Mouse (Mus musculus) heart, postnatal 25 days (tissue): ENCODE data around the gene Kank1. TPM values are rescaled to one million over a fixed set of nuclear protein-coding genes. Genes with fewer than 3 reads are reported as not detected.

Experiments
- DNase-seq: peaks from one replicate; pipeline ENCODE4 v3.0.0; 2022; ENCODE audit warnings: low spot score
- intact Hi-C: fragments of 180-260 bp; cut with DNase I; formaldehyde crosslinking; loops from one replicate; pipeline ENCODE4 v1.15.1; 2025
- total RNA-seq, 2 experiments: library from RNA; stranded (reverse); gene quantifications; 2 replicates each; pipeline ENCODE4 v1.2.3; 2021

Gene Kank1
- total RNA-seq, 2 experiments from 2014 or later, result 42.4 to 43.5 TPM

GRCm38 (mm10) chr19:25306277-25306676 lies 69.5 kb downstream of the Kank1 start:
- intact Hi-C loops, result no loop called here
- no peak for DNase-seq

GRCm38 (mm10) chr19:25308156-25308555 lies 71.4 kb downstream of the Kank1 start:
- DNase-seq, result no peak
- intact Hi-C loops, result no loop called here

- intact Hi-C loops, result no loop called here
- no peak for DNase-seq
Observed at GRCm38 (mm10) chr19:25308763-25309162, 72.0 kb downstream of the Kank1 start.

- no peak for DNase-seq
- intact Hi-C loops, result no loop called here
Observed at GRCm38 (mm10) chr19:25310989-25311388, 74.2 kb downstream of the Kank1 start.

GRCm38 (mm10) chr19:25311626-25312025 lies 74.9 kb downstream of the Kank1 start:
- intact Hi-C loops, result no loop called here
- DNase-seq, result no peak

- no peak for DNase-seq
- intact Hi-C loops, result no loop called here
Observed at GRCm38 (mm10) chr19:25315458-25315889, 78.7 kb downstream of the Kank1 start.

GRCm38 (mm10) chr19:25315993-25316392 lies 79.2 kb downstream of the Kank1 start:
- no peak for DNase-seq

GRCm38 (mm10) chr19:25324265-25324664 lies 87.5 kb downstream of the Kank1 start:
- no peak for DNase-seq

More at GRCm38 (mm10) chr19:25315993-25316392, 79.2 kb downstream of the Kank1 start:
- intact Hi-C loops, result no loop called here

GRCm38 (mm10) chr19:25325113-25326001 lies 88.6 kb downstream of the Kank1 start:
- intact Hi-C loops, result loop anchor here (5.0 kb wide), 1 partner anchor 88 kb away; the partner anchor contains the start of gene Kank1
- no peak for DNase-seq

More at GRCm38 (mm10) chr19:25324265-25324664, 87.5 kb downstream of the Kank1 start:
- intact Hi-C loops, result no loop called here

- DNase-seq, result no peak
- intact Hi-C loops, result loop anchor here (5.0 kb wide), 1 partner anchor 89 kb away; the partner anchor contains the start of gene Kank1
Observed at GRCm38 (mm10) chr19:25326002-25326300, 89.2 kb downstream of the Kank1 start.

GRCm38 (mm10) chr19:25327633-25328032 lies 90.9 kb downstream of the Kank1 start:
- intact Hi-C loops, result loop anchor here (5.0 kb wide), 1 partner anchor 90 kb away; the partner anchor contains the start of gene Kank1
- DNase-seq, result no peak

- DNase-seq, result no peak
- intact Hi-C loops, result loop anchor here (1.0 to 2.0 kb wide), 2 partner anchors 202 to 374 kb away; partner anchors contain the start of gene Cbwd1
Observed at GRCm38 (mm10) chr19:25334360-25334759, 97.6 kb downstream of the Kank1 start.

GRCm38 (mm10) chr19:25336731-25337130 lies 100.0 kb downstream of the Kank1 start:
- intact Hi-C loops, result no loop called here

GRCm38 (mm10) chr19:25340630-25341620 lies 104.2 kb downstream of the Kank1 start:
- intact Hi-C loops, result loop anchor here (1.0 to 5.0 kb wide), 3 partner anchors 110 to 382 kb away; no protein-coding TSS in a partner anchor
- no peak for DNase-seq

More at GRCm38 (mm10) chr19:25336731-25337130, 100.0 kb downstream of the Kank1 start:
- DNase-seq, result no peak

- intact Hi-C loops, result loop anchor here (5.0 kb wide), 1 partner anchor 280 kb away; no protein-coding TSS in a partner anchor
- no peak for DNase-seq
Observed at GRCm38 (mm10) chr19:25342026-25342425, 105.3 kb downstream of the Kank1 start.

- intact Hi-C loops, result loop anchor here (5.0 kb wide), 1 partner anchor 279 kb away; no protein-coding TSS in a partner anchor
- peak; percentile 25 for DNase-seq
Observed at GRCm38 (mm10) chr19:25343657-25344322, 107.0 kb downstream of the Kank1 start.

- intact Hi-C loops, result loop anchor here (5.0 kb wide), 1 partner anchor 278 kb away; no protein-coding TSS in a partner anchor
- no peak for DNase-seq
Observed at GRCm38 (mm10) chr19:25344371-25344770, 107.6 kb downstream of the Kank1 start.

- no peak for DNase-seq
- intact Hi-C loops, result no loop called here
Observed at GRCm38 (mm10) chr19:25345972-25346371, 109.2 kb downstream of the Kank1 start.

- intact Hi-C loops, result no loop called here
- peak; percentile 64 for DNase-seq
Observed at GRCm38 (mm10) chr19:25347515-25347914, 110.7 kb downstream of the Kank1 start.
